ENCODE assay signal across 22 mouse cellular contexts in the genomic region with DNA sequence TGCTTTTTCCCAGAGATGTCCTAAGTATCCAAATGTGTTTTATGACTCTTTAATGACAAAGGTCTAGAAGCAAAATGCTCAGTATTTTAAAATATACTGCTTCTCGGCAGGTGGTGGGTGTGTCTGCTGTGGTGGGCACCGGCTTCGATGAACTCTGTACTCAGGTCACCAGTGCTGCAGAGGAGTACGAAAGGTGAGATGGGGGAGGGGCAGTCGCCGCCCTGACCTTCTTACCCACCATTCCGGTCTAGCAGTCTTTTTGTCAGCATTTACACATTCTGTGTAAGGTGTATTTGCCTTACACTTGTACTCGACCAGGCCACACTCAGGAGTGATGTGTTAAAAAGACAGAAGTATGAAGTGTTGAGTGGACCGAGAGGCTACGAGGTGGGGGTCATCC. TPM values are rescaled to one million over a fixed set of nuclear protein-coding genes. Genes with fewer than 3 reads are reported as not detected.
"Had no signal": no experiment of that assay in that cellular context is flagged by ENCODE, and none has a peak within 500 bp of the region (broad histone marks: within the 10 kb centered on the region; RNA-seq: fewer than 3 reads in every experiment).

No protein-coding gene starts in this region.

- H3K9ac ChIP-seq: liver, embryonic 13.5 days; lung, embryonic 15.5 days; midbrain, embryonic 15.5 days; neural tube, embryonic 12.5 days; neural tube, embryonic 15.5 days; stomach, embryonic 15.5 days had no signal

- H3K4me3 ChIP-seq: layer of hippocampus, adult 2 months; liver, embryonic 13.5 days; lung, embryonic 15.5 days; midbrain, embryonic 15.5 days; neural tube, embryonic 12.5 days; neural tube, embryonic 15.5 days; stomach, embryonic 15.5 days had no signal

- H3K4me2 ChIP-seq: liver, embryonic 13.5 days; lung, embryonic 15.5 days; midbrain, embryonic 11.5 days; midbrain, embryonic 15.5 days; neural tube, embryonic 12.5 days; neural tube, embryonic 15.5 days; stomach, embryonic 15.5 days had no signal

- H3K9me3 ChIP-seq: liver, embryonic 13.5 days; lung, embryonic 15.5 days; midbrain, embryonic 15.5 days; neural tube, embryonic 12.5 days; neural tube, embryonic 15.5 days; stomach, embryonic 15.5 days had no signal

- H3K27me3 ChIP-seq: liver, embryonic 13.5 days; lung, embryonic 15.5 days; midbrain, embryonic 15.5 days; neural tube, embryonic 12.5 days; neural tube, embryonic 15.5 days; stomach, embryonic 15.5 days had no signal

- DNase-seq: kidney, adult 2 months; kidney, postnatal 25 days; layer of hippocampus, adult 9-11 months; liver, embryonic 13.5 days; lung, postnatal 4 days; right cerebral cortex, adult 18-20 months; right cerebral cortex, postnatal 25 days; spleen, adult 18-20 months; thymus, postnatal 25 days had no signal

- H3K4me1 ChIP-seq: lung, embryonic 15.5 days; midbrain, embryonic 15.5 days; neural tube, embryonic 12.5 days; neural tube, embryonic 15.5 days; stomach, embryonic 15.5 days had no signal

- ATAC-seq: intestine, postnatal 0 days; midbrain, embryonic 15.5 days had no signal

- H3K27ac ChIP-seq: kidney, postnatal 0 days; layer of hippocampus, adult 2 months; liver, embryonic 13.5 days; lung, embryonic 15.5 days; midbrain, embryonic 15.5 days; neural tube, embryonic 12.5 days; neural tube, embryonic 15.5 days; stomach, embryonic 15.5 days had no signal

RNA-seq across cellular contexts. Expression of a gene that starts 19.3 kb away (rescaled TPM):
- total RNA-seq: liver, adult 2 months had no signal
- polyA plus RNA-seq: intestine, postnatal 0 days; kidney, adult 2 months; kidney, postnatal 0 days; large intestine, adult 2 months; limb, embryonic 11.5 days; liver, adult 2 months; liver, embryonic 13.5 days; liver, embryonic 16.5 days; lung, embryonic 15.5 days; midbrain, embryonic 11.5 days; midbrain, embryonic 15.5 days; neural tube, embryonic 12.5 days; neural tube, embryonic 15.5 days; stomach, embryonic 15.5 days had no signal
